Mouse (Mus musculus): ENCODE data around the gene Xxylt1. TPM values are rescaled to one million over a fixed set of nuclear protein-coding genes. Genes with fewer than 3 reads are reported as not detected.

The Xxylt1 gene
- polyA plus RNA-seq, 1 experiment from 2014 or later: 18.1 TPM

DNA sequence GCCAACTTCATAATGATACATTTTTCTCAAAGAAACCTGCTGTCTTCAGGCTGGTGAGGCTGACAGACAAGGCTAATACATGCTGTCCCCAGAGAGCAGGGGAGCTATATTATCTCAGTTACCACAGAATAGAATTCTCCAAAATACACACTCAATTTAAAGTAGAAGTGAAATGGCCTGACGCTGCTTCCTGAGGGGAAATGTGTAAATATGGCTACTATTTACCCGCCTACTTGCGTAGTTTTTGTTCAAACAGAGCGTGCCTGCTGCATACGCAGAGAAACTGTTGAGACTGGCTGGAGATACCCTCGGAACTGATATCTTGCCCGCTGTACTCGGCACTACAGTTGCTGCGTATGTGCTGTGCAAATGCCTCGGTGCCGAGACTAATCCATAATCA is 101.3 kb downstream of the Xxylt1 start:
- 91% methylated on average over 11 of the region's 11 CpGs for WGBS
- peaks cover 6% of the 10 kb centered on the region for H3K4me1 ChIP-seq (replicated peaks; ENCODE audit: control insufficient read depth, insufficient read depth, low read length)
- ATAC-seq (ENCODE audit: low FRiP score) (no peak), DNase-seq (ENCODE audit: low spot score) (no peak)
- no peak overlapping the region for H3K27ac ChIP-seq
- H3K4me2 ChIP-seq (replicated peaks): no peak overlapping the region
- H3K9me3 ChIP-seq (ENCODE audit: control insufficient read depth, low read length): no peaks in the 10 kb centered on the region
- no peaks in the 10 kb centered on the region for H3K36me3 ChIP-seq (replicated peaks; ENCODE audit: control insufficient read depth, insufficient read depth)
- no peak overlapping the region for H3K4me3 ChIP-seq (replicated peaks; ENCODE audit: low read length)
- H3K27me3 ChIP-seq (ENCODE audit: control insufficient read depth, insufficient read depth, low read length): no peaks in the 10 kb centered on the region
- H3K9ac ChIP-seq: no peak overlapping the region

- no peak overlapping the region for H3K27ac ChIP-seq
- H3K36me3 ChIP-seq (replicated peaks; ENCODE audit: control insufficient read depth, insufficient read depth): no peaks in the 10 kb centered on the region
- H3K9me3 ChIP-seq (ENCODE audit: control insufficient read depth, low read length): no peaks in the 10 kb centered on the region
- no peak for ATAC-seq (ENCODE audit: low FRiP score)
- DNase-seq (ENCODE audit: low spot score): no peak
- WGBS: 61% methylated on average over 6 of the region's 6 CpGs
- H3K27me3 ChIP-seq (ENCODE audit: control insufficient read depth, insufficient read depth, low read length): no peaks in the 10 kb centered on the region
- no peak overlapping the region for H3K4me2 ChIP-seq (replicated peaks)
- H3K9ac ChIP-seq: no peak overlapping the region
- H3K4me3 ChIP-seq (replicated peaks; ENCODE audit: low read length): no peak overlapping the region
- H3K4me1 ChIP-seq (replicated peaks; ENCODE audit: control insufficient read depth, insufficient read depth, low read length): peaks cover 16% of the 10 kb centered on the region
These were observed 103.5 kb downstream of the Xxylt1 start for GRCm38 (mm10) chr16:30977728-30978127.

DNA sequence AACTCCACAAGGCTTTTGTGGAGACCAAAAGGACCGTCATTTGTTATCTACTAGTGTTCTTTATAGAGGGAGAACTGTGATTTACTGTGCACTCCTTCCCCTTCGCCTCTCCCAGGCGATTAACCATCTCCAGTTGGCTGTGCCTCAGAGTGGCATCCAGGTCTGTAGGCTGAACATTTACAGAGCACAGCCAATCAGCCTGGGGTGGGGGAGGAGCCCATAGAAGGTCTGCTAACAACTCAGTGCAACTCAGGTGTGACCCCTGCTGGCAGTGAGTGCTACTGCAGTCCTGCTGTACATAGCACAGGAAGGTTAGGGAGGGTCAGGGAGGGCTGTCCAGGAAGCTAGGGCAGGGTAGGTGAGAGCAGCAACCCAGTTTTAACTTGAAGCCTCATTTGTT is 104.0 kb downstream of the Xxylt1 start:
- H3K27ac ChIP-seq: peak overlapping the region; percentile 16; the same call in 1 of the 2 replicates
- peak; percentile 92 for ATAC-seq (ENCODE audit: low FRiP score)
- WGBS: 3% methylated on average over 3 of the region's 3 CpGs

GRCm38 (mm10) chr16:30974549-30974948 is 106.7 kb downstream of the Xxylt1 start:
- Histone ChIP-seq H3K36me3 (replicated peaks; ENCODE audit: control insufficient read depth, insufficient read depth) (no peaks in the 10 kb centered on the region), H3K4me3 (replicated peaks; ENCODE audit: low read length) (no peak overlapping the region), H3K4me2 (replicated peaks) (no peak overlapping the region), H3K27me3 (ENCODE audit: control insufficient read depth, insufficient read depth, low read length) (no peaks in the 10 kb centered on the region), H3K4me1 (replicated peaks; ENCODE audit: control insufficient read depth, insufficient read depth, low read length) (peaks cover 18% of the 10 kb centered on the region), H3K27ac (no peak overlapping the region), H3K9me3 (ENCODE audit: control insufficient read depth, low read length) (no peaks in the 10 kb centered on the region), H3K9ac (no peak overlapping the region)
- DNase-seq (ENCODE audit: low spot score) (no peak), ATAC-seq (ENCODE audit: low FRiP score) (no peak)
- WGBS: 88% methylated on average over 12 of the region's 12 CpGs

More for the DNA sequence above, 104.0 kb downstream of the Xxylt1 start:
- H3K9ac ChIP-seq: no peak overlapping the region
- H3K4me2 ChIP-seq (replicated peaks): 0 out of 2 replicates have a peak overlapping the region, but pooled peaks have one; percentile 2
- no peak overlapping the region for H3K4me3 ChIP-seq (replicated peaks; ENCODE audit: low read length)
- no peaks in the 10 kb centered on the region for H3K36me3 ChIP-seq (replicated peaks; ENCODE audit: control insufficient read depth, insufficient read depth)
- no peaks in the 10 kb centered on the region for H3K9me3 ChIP-seq (ENCODE audit: control insufficient read depth, low read length)
- DNase-seq (ENCODE audit: low spot score): peak; percentile 90
- H3K4me1 ChIP-seq (replicated peaks; ENCODE audit: control insufficient read depth, insufficient read depth, low read length): peaks cover 17% of the 10 kb centered on the region
- H3K27me3 ChIP-seq (ENCODE audit: control insufficient read depth, insufficient read depth, low read length): no peaks in the 10 kb centered on the region

DNA sequence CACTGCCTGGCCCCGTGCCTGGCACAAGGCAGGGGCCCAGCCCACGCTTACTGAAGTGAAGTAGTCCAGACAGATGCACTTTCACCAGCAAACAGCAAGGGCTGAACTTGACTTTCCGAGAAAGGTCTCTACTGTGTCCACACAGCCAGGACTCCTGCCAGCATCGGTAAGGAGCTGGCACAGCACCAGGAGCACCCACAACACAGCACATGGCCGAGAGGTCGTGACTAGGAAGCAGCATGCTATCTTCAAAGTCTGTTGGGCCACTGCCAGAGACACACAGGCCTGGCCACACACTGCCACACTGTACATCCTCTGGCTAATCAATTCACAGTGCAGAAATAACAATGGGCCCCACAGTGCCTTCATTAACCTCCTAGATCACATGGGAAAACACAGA is 107.8 kb downstream of the Xxylt1 start:
- H3K4me2 ChIP-seq (replicated peaks): no peak overlapping the region
- H3K36me3 ChIP-seq (replicated peaks; ENCODE audit: control insufficient read depth, insufficient read depth): no peaks in the 10 kb centered on the region
- no peak overlapping the region for H3K4me3 ChIP-seq (replicated peaks; ENCODE audit: low read length)
- H3K4me1 ChIP-seq (replicated peaks; ENCODE audit: control insufficient read depth, insufficient read depth, low read length): peaks cover 26% of the 10 kb centered on the region
- peak overlapping the region; percentile 26; the same call in 1 of the 2 replicates for H3K27ac ChIP-seq
- no peak; the same call in 1 of the 2 replicates for ATAC-seq (ENCODE audit: low FRiP score)
- H3K9me3 ChIP-seq (ENCODE audit: control insufficient read depth, low read length): no peaks in the 10 kb centered on the region
- no peak for DNase-seq (ENCODE audit: low spot score)
- WGBS: 46% methylated on average over 6 of the region's 6 CpGs
- H3K9ac ChIP-seq: no peak overlapping the region
- H3K27me3 ChIP-seq (ENCODE audit: control insufficient read depth, insufficient read depth, low read length): no peaks in the 10 kb centered on the region

GRCm38 (mm10) chr16:30971950-30972541 is 109.2 kb downstream of the Xxylt1 start:
- no peaks in the 10 kb centered on the region for H3K36me3 ChIP-seq (replicated peaks; ENCODE audit: control insufficient read depth, insufficient read depth)
- H3K9me3 ChIP-seq (ENCODE audit: control insufficient read depth, low read length): no peaks in the 10 kb centered on the region
- no peak overlapping the region for H3K4me2 ChIP-seq (replicated peaks)
- no peak for ATAC-seq (ENCODE audit: low FRiP score)
- WGBS: 87% methylated on average over 18 of the region's 18 CpGs
- no peaks in the 10 kb centered on the region for H3K27me3 ChIP-seq (ENCODE audit: control insufficient read depth, insufficient read depth, low read length)
- H3K4me1 ChIP-seq (replicated peaks; ENCODE audit: control insufficient read depth, insufficient read depth, low read length): peaks cover 26% of the 10 kb centered on the region
- DNase-seq (ENCODE audit: low spot score): no peak
- H3K27ac ChIP-seq: no peak overlapping the region
- no peak overlapping the region for H3K4me3 ChIP-seq (replicated peaks; ENCODE audit: low read length)
- H3K9ac ChIP-seq: no peak overlapping the region

DNA sequence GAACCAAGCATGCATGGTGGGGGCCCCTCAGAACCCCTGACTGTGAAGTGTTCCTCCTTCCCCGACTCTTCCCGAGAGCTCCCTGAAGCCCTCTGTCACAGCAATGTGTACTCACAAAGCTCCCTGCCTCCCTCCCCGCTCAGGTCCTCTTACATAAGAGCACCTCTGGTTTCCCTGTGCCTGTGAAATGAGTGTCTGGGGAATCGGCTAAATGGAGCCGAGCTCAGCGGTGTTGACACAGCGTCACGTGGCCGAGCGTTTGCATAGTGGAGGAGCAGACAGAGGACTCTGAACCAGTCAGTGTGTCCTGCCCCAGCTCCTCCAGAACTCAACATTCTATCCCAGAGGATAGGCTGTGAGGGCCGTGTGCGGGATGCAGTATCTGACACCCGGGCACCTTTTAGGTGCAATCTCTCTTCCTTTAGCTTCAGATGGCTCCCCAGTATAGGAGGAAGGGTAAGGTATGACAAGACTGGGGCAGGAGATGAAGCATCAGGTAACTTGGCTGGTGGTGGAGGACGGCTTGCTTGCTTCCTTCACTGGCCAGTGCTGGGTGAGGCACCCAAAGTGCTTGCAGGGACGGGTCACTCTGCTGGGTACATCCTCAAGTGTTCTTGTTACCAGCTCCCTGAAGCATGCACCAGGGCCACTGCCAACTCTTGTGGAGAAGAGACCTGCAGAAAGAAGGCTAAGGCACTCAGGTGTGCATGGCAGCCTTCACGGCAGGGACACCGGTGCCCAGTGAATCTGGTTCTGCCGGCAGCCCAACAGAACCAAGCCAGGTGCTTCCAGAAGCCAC is 111.8 kb downstream of the Xxylt1 start:
- WGBS: 60% methylated on average over 18 of the region's 18 CpGs
- ATAC-seq (ENCODE audit: low FRiP score) (peak; percentile 43), DNase-seq (ENCODE audit: low spot score) (no peak)
- Histone ChIP-seq H3K27me3 (ENCODE audit: control insufficient read depth, insufficient read depth, low read length) (no peaks in the 10 kb centered on the region), H3K4me1 (replicated peaks; ENCODE audit: control insufficient read depth, insufficient read depth, low read length) (peaks cover 21% of the 10 kb centered on the region), H3K9me3 (ENCODE audit: control insufficient read depth, low read length) (no peaks in the 10 kb centered on the region), H3K36me3 (replicated peaks; ENCODE audit: control insufficient read depth, insufficient read depth) (no peaks in the 10 kb centered on the region), H3K27ac (no peak overlapping the region), H3K9ac (no peak overlapping the region), H3K4me2 (replicated peaks) (no peak overlapping the region), H3K4me3 (replicated peaks; ENCODE audit: low read length) (no peak overlapping the region)

DNA sequence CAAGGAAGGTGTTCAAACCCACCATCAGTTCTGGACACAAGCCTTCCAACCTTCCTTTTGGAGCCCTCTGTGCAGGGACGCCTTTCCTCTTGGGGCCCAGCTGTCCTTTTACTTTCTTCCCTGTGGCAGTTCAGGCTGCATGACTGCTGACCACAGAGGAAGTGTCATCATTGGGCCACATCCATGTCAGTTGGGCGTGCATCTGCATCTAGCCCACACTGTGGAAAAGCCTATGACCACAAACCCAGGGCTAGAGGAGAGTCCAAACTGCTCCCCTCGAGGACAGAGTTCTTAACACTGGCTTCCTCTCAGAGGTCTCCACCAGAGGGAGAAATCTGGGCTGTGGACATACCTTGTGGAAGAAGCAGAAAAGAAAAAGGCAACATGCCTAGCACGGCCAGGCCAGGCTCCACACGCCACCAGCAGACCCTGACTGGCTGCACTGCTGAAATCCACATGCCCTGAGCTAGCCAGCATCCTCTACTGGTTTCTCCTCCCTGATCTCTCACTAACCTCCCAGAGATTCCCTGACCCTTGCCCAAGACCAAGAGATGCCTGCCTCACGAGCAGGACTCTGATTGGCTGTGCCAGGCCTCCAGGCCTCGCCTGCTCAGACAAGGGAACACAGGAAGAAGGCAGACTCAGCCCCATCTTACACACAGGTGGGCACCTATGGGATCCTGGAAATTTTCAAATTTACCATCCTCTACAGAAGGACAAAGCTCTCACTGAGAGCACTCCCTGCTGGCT is 112.7 kb downstream of the Xxylt1 start:
- H3K4me1 ChIP-seq (replicated peaks; ENCODE audit: control insufficient read depth, insufficient read depth, low read length): peaks cover 19% of the 10 kb centered on the region
- no peak overlapping the region for H3K27ac ChIP-seq
- no peak overlapping the region for H3K9ac ChIP-seq
- no peak overlapping the region for H3K4me2 ChIP-seq (replicated peaks)
- 86% methylated on average over 7 of the region's 7 CpGs for WGBS
- no peaks in the 10 kb centered on the region for H3K27me3 ChIP-seq (ENCODE audit: control insufficient read depth, insufficient read depth, low read length)
- no peak for DNase-seq (ENCODE audit: low spot score)
- H3K4me3 ChIP-seq (replicated peaks; ENCODE audit: low read length): no peak overlapping the region
- H3K36me3 ChIP-seq (replicated peaks; ENCODE audit: control insufficient read depth, insufficient read depth): no peaks in the 10 kb centered on the region
- ATAC-seq (ENCODE audit: low FRiP score): no peak
- no peaks in the 10 kb centered on the region for H3K9me3 ChIP-seq (ENCODE audit: control insufficient read depth, low read length)

GRCm38 (mm10) chr16:30966684-30967083 is 114.5 kb downstream of the Xxylt1 start:
- no peak overlapping the region for H3K27ac ChIP-seq
- H3K9me3 ChIP-seq (ENCODE audit: control insufficient read depth, low read length): no peaks in the 10 kb centered on the region
- ATAC-seq (ENCODE audit: low FRiP score): no peak
- H3K4me2 ChIP-seq (replicated peaks): no peak overlapping the region
- peaks cover 9% of the 10 kb centered on the region for H3K4me1 ChIP-seq (replicated peaks; ENCODE audit: control insufficient read depth, insufficient read depth, low read length)
- WGBS: 73% methylated on average over 5 of the region's 5 CpGs
- peak; percentile 25 for DNase-seq (ENCODE audit: low spot score)
- no peaks in the 10 kb centered on the region for H3K27me3 ChIP-seq (ENCODE audit: control insufficient read depth, insufficient read depth, low read length)
- no peak overlapping the region for H3K4me3 ChIP-seq (replicated peaks; ENCODE audit: low read length)
- no peaks in the 10 kb centered on the region for H3K36me3 ChIP-seq (replicated peaks; ENCODE audit: control insufficient read depth, insufficient read depth)
- H3K9ac ChIP-seq: no peak overlapping the region

All from hindbrain, embryonic 14.5 days (tissue).